Mouse (Mus musculus) Patski (cell line): ENCODE data around the gene Zbtb45. TPM values are rescaled to one million over a fixed set of nuclear protein-coding genes. Genes with fewer than 3 reads are reported as not detected.

ENCODE experiments used
- ATAC-seq: fragments of 100-300 bp; one replicate; pipeline ENCODE4 v1.8.0; 2021
- CTCF ChIA-PET: fragments of 350-600 bp; sonication (Branson Sonifier 250); formaldehyde crosslinking; loops from one replicate; lab custom pipeline; 2022; ENCODE audit warnings: inconsistent platforms; lab: Charles Lee
- POLR2A ChIA-PET: fragments of 350-600 bp; sonication (Branson Sonifier 250); formaldehyde crosslinking; loops from one replicate; lab custom pipeline; 2022; ENCODE audit warnings: antibody characterized with exemption, inconsistent platforms; lab: Charles Lee
- DNase-seq: peaks from one replicate; pipeline ENCODE4 v3.0.0-alpha.2; 2011; ENCODE audit warnings: low read depth, low spot score
- H3K27me3 ChIP-seq: fragments of 371-371 bp; one replicate; pipeline ENCODE4 v1.5.1; 2021
- CTCF ChIP-seq: fragments of 100-300 bp; IDR thresholded peaks from one replicate; pipeline ENCODE4 v1.5.1; 2021
- in situ Hi-C: fragments of 300-500 bp; cut with MboI; formaldehyde crosslinking; loops from 3 replicates; pipeline ENCODE4 v1.11.1; 2018; ENCODE audit warnings: low pct_unique_long_range_greater_than_20kb, mixed read lengths
- polyA plus RNA-seq: library from polyadenylated mRNA; unstranded; gene quantifications from one replicate; pipeline ENCODE4 v1.2.3, GENCODE M21; 2021

The Zbtb45 gene
- polyA plus RNA-seq, 1 experiment from 2014 or later: 21.8 TPM

- CTCF ChIA-PET: no interaction called here
- no peak for DNase-seq
- POLR2A ChIA-PET: interaction anchor here (2.5 kb wide), 1 partner anchor 15 kb away, joined by 8 read pairs; the partner anchor contains the start of gene Ube2m
- in situ Hi-C loops: no loop called here
- no peak for TF ChIP-seq CTCF
- H3K27me3 ChIP-seq: no peaks in the 10 kb centered on the region
- ATAC-seq: peak; percentile 86
Measured at GRCm38 (mm10) chr7:13023928-13024731, 14.3 kb upstream of the Zbtb45 start.

- CTCF ChIA-PET: no interaction called here
- ATAC-seq (peak; percentile 44), DNase-seq (no peak)
- POLR2A ChIA-PET: interaction anchor here (0.8 kb wide), 1 partner anchor 68 kb away, joined by 3 read pairs; no protein-coding TSS in a partner anchor
- TF ChIP-seq CTCF: no peak
- no peaks in the 10 kb centered on the region for H3K27me3 ChIP-seq
- in situ Hi-C loops: no loop called here
Measured at GRCm38 (mm10) chr7:13022773-13023535, 13.1 kb upstream of the Zbtb45 start.

- ChIA-PET POLR2A (interaction anchor here (0.6 kb wide), 1 partner anchor 241 kb away, joined by 5 read pairs; no protein-coding TSS in a partner anchor), CTCF (interaction anchor here (1.5 kb wide), 1 partner anchor 24 kb away, joined by 3 read pairs; no protein-coding TSS in a partner anchor)
- in situ Hi-C loops: no loop called here
- H3K27me3 ChIP-seq: no peaks in the 10 kb centered on the region
- DNase-seq (no peak), ATAC-seq (no peak)
- TF ChIP-seq CTCF: no peak
Measured at GRCm38 (mm10) chr7:13015217-13015616, 5.4 kb upstream of the Zbtb45 start.

- CTCF ChIA-PET: interaction anchor here (1.0 to 1.5 kb wide), 2 partner anchors 25 to 59 kb away, joined by 3 read pairs; no protein-coding TSS in a partner anchor
- POLR2A ChIA-PET: no interaction called here
- no peak for TF ChIP-seq CTCF
- no peak for ATAC-seq
- DNase-seq: no peak
- in situ Hi-C loops: loop anchor here (5.0 kb wide), 1 partner anchor 33 kb away; no protein-coding TSS in a partner anchor
- H3K27me3 ChIP-seq: no peaks in the 10 kb centered on the region
Measured at GRCm38 (mm10) chr7:13014275-13014839, 4.5 kb upstream of the Zbtb45 start.

- H3K27me3 ChIP-seq: no peaks in the 10 kb centered on the region
- ChIA-PET POLR2A (no interaction called here), CTCF (interaction anchor here (1.0 kb wide), 1 partner anchor 59 kb away, joined by 3 read pairs; no protein-coding TSS in a partner anchor)
- ATAC-seq: no peak
- no peak for TF ChIP-seq CTCF
- no peak for DNase-seq
- in situ Hi-C loops: loop anchor here (5.0 kb wide), 1 partner anchor 34 kb away; no protein-coding TSS in a partner anchor
Measured at GRCm38 (mm10) chr7:13013671-13014070, 3.8 kb upstream of the Zbtb45 start.

GRCm38 (mm10) chr7:13009143-13010004 is 460 bp downstream of the Zbtb45 start:
- in situ Hi-C loops: loop anchor here (5.0 kb wide), 1 partner anchor 38 kb away; no protein-coding TSS in a partner anchor
- ATAC-seq: peak; percentile 94
- CTCF ChIA-PET: interaction anchor here (0.7 to 2.3 kb wide), 8 partner anchors 9 to 57 kb away, joined by 3 to 19 read pairs (median 5); partner anchors contain the start of genes Slc27a5 and Zfp446

GRCm38 (mm10) chr7:13007341-13008092 is 2.3 kb downstream of the Zbtb45 start:
- no peaks in the 10 kb centered on the region for H3K27me3 ChIP-seq
- no peak for DNase-seq
- ATAC-seq: no peak
- in situ Hi-C loops: no loop called here
- CTCF ChIA-PET: interaction anchor here (1.4 kb wide), 1 partner anchor 10 kb away, joined by 4 read pairs; the partner anchor contains the start of gene Slc27a5
- POLR2A ChIA-PET: no interaction called here
- TF ChIP-seq CTCF: no peak

More at GRCm38 (mm10) chr7:13009143-13010004, 460 bp downstream of the Zbtb45 start:
- no peaks in the 10 kb centered on the region for H3K27me3 ChIP-seq
- POLR2A ChIA-PET: interaction anchor here (0.6 to 1.0 kb wide), 3 partner anchors 19 to 32 kb away, joined by 4 to 5 read pairs (median 4); no protein-coding TSS in a partner anchor
- DNase-seq: no peak
- peak; percentile 99 for TF ChIP-seq CTCF

GRCm38 (mm10) chr7:13006531-13006930 is 3.3 kb downstream of the Zbtb45 start:
- ATAC-seq (no peak), DNase-seq (no peak)
- CTCF ChIA-PET: no interaction called here
- POLR2A ChIA-PET: interaction anchor here (0.6 kb wide), 1 partner anchor 1363 kb away, joined by 4 read pairs; no protein-coding TSS in a partner anchor
- in situ Hi-C loops: no loop called here
- no peak for TF ChIP-seq CTCF
- H3K27me3 ChIP-seq: no peaks in the 10 kb centered on the region

- ChIA-PET CTCF (no interaction called here), POLR2A (interaction anchor here (0.6 kb wide), 1 partner anchor 1362 kb away, joined by 4 read pairs; no protein-coding TSS in a partner anchor)
- ATAC-seq (no peak), DNase-seq (no peak)
- no peaks in the 10 kb centered on the region for H3K27me3 ChIP-seq
- no peak for TF ChIP-seq CTCF
- in situ Hi-C loops: no loop called here
Measured at GRCm38 (mm10) chr7:13006011-13006410, 3.8 kb downstream of the Zbtb45 start.
